Mouse (Mus musculus): ENCODE results near the gene Arhgef28.
"Not testable (repeated sequence)": the region's sequence is repeated elsewhere in the genome, so short reads cannot be mapped to it uniquely, and the experiment has no call there.

Gene Arhgef28

DNA sequence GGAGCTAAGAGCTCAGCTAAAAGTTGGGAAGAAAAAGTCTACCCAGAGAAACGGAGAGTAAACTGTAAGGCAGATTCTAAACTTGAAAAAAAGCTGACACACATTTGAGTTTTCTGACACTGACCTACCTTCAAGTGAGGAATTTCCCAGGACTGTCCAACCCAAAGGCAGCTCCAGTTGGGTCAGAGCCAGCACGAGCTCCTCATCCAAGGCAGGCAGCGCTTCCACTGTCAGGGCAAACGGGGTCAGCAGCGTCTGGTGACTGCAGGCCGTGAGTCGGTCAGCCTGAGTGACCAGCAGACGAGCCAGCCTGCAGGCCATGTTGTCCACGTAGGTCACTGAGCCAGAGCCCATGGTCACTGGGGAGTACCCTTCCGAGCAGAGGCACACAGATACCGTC is 131.4 kb downstream of the Arhgef28 start:
- in situ Hi-C loops (cut with MboI, MseI) = no loop called here

DNA sequence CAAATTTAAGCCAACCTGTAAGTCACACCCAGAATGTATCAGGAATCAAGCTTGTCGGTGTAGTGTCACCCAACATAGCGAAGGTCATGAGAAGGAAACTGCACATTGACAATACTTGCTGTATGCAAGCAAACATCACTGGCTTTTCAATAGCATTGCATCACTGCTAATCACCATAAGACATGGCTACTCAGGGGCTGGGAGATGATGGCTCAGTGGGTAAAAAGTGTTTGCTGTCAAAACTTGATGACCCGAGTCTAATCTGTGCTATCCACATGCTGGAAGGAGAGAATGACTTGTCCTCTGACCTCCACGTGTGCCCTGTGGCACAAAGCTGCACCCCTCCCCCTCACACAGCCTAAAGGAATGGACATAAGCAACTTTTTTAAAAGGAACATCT is 133.0 kb downstream of the Arhgef28 start:
- in situ Hi-C loops (cut with MboI, MseI) = no loop called here

DNA sequence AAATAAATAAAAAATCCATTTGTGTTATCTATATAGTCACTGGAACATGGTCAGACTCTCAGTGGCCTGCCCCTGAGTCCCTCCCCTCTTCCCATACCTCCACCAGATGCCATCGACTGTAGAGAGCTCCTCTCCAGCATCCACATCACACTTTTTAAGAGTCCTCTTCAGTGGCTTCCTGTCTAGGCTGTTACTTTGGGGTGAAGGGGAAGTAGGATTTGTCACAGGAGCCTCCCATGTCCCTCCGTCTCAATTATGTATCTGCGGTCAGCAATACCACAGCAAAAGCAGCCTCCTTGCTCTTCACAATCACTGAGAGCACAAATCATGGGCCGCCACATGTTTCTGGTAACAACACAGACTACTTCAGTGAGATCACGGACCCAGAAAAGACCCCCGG is 135.8 kb downstream of the Arhgef28 start:
- in situ Hi-C loops (cut with MboI, MseI) = no loop called here

DNA sequence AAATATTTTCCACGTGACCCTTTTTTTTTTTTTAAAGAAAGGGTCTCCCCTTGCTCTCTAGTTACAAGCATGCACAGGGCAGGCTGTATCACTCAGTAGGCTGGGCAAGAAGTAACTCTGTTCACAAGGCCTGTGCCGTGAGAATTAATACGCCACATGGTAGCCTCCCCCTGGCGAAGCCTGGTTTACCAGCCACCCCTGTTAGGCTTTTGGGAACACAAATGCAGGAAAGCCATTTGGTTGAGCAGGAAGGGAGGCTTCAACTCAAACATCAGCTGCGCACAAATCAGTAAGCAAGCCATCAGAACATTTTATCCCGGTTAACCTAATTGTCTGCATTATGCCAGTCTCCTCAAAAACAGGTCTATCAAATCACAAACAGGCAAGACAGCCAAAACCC is 136.6 kb downstream of the Arhgef28 start:
- in situ Hi-C loops (cut with MboI, MseI) = no loop called here

DNA sequence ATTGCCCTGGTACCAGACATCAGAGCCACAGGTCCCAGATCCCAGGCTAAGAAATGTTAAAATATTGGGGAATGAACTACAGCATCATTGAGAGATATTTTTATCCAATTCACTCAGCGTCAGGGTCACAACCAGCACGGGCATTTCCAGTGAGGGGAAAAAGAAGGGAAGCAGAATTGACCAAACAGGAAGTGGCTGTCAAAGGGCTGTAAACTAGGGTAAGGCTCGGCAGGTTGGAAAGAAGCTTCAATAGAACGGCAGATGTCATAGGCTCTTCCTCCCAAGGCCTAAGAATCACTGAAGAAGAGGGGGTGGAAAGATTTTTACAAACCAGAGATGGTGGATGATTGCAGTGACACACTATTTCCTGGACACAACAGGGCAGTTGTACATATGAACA is 143.4 kb downstream of the Arhgef28 start:
- in situ Hi-C loops (cut with MboI, MseI) = loop anchor here in 1 of 2 experiments (5.0 kb wide), 1 partner anchor 39 kb away; no protein-coding TSS in a partner anchor

DNA sequence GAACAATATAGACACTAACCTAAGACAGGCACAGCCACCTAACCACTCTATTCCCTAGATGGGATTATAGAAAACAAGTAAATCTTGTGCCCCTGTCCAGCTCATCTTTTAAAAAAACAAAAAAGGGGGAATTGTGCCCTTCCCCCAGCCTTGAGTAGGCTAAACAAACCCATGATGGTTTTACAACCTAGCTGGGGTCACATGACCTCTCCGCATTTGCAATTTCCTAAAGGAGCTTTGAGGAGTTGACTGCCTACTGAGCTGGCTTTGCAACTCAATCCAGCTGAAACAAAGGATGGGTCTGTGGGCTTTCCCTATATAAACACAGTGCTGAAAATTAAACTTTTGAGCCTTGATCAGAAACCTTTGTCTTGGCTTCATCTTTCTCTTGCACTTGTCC is 146.1 kb downstream of the Arhgef28 start:
- in situ Hi-C loops (cut with MboI, MseI) = loop anchor here in 1 of 2 experiments (5.0 kb wide), 1 partner anchor 42 kb away; no protein-coding TSS in a partner anchor

DNA sequence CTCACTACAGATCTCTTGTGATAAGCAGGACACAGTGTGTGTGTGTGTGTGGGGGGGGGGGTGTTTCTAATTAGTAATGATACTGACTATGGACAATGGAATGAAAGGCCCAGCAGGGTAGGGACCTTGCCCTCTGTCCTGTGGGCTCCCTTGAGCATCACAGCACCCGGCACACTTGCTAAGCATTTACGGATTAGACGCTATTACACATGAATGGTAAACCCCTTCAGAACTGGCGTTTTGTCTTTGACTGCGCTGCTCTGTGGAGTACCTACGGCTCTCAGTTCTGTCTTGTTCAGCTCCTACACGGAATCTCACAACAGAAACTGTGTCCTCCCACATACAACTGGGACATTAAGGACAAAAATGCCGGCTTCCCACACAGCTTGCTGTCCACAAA is 151.0 kb downstream of the Arhgef28 start:
- in situ Hi-C loops (cut with MboI, MseI) = no loop called here

DNA sequence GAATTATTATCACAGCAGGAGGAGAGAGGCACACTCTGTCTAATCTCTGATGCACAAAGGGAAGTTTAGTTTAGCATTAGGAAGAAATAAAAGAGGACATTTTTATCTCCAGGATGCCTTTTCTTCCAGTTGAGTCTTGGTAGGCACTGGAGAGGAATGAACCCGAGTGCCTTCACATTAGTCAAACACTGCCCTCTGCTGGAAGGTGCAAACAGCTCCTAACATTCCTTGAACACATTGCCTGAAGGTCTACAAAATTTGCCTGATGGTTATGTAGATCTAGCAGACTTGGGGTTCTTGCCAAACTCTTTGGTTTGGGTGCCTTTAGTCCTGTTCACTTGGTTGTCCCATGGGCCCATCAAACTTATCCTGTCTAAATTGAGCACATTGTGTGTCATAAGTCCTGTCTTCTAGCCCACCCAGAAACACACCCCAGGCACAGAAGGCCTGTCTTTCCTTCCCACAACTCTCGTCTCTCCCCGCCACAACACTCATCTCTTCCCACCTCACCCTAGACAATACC is 165.6 kb downstream of the Arhgef28 start:
- in situ Hi-C loops (cut with MboI, MseI) = loop anchor here in 1 of 2 experiments (5.0 kb wide), 1 partner anchor 192 kb away; no protein-coding TSS in a partner anchor

DNA sequence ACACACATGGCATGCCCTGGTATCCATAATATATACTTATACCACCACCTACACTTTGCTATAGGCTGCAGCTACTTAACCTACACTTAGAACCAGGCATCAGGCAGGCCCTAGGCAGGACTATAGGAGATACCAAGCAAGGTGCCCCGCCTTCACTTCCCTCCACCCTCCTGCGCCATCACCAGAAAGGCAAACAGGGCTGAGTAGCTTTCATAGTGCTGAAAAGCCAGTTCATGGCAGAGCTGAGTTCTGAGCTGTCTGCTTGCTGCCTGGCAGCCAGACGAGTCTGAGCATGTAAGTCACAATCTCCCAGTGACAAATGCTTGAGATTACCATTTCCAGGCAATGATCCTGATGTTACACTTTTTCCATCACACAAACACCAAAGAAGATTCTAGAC is 167.5 kb downstream of the Arhgef28 start:
- in situ Hi-C loops (cut with MboI, MseI) = loop anchor here in 1 of 2 experiments (5.0 kb wide), 1 partner anchor 194 kb away; no protein-coding TSS in a partner anchor

DNA sequence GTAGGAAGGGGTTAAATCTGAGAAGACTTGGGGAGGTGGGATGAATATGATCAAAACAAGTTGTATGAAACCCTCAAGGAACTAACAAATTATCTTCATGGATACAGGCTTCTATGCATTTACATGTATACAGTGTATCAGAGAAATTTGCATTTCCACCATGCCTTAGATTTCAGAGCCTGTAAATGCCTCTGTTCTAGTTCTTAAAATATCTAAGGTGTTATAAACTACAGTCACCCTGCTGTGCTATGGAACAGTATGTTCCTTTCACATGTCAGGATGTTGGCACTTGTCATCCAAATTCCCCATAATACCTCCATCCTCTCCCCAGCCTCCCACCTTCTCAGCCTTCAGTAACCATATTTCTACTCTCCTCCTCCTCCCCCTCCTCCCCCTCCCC is 168.5 kb downstream of the Arhgef28 start:
- in situ Hi-C loops (cut with MboI, MseI) = loop anchor here in 1 of 2 experiments (5.0 kb wide), 1 partner anchor 195 kb away; no protein-coding TSS in a partner anchor

DNA sequence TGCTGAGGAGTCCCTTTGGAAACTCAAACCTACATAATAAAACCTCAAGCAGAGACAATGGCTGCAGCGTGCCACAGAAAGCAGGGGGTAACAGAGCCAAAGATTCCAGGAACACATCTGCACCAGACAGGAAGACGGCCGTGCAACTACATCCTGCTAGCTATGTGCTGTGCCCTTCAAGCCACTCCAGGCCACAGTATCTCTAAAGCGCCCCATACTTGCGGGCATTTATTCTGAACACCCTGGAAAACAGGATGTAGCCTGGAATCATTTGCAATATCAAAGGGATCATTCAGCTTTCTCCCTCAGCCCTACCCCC is 174.6 kb downstream of the Arhgef28 start:
- in situ Hi-C loops (cut with MboI, MseI) = no loop called here

DNA sequence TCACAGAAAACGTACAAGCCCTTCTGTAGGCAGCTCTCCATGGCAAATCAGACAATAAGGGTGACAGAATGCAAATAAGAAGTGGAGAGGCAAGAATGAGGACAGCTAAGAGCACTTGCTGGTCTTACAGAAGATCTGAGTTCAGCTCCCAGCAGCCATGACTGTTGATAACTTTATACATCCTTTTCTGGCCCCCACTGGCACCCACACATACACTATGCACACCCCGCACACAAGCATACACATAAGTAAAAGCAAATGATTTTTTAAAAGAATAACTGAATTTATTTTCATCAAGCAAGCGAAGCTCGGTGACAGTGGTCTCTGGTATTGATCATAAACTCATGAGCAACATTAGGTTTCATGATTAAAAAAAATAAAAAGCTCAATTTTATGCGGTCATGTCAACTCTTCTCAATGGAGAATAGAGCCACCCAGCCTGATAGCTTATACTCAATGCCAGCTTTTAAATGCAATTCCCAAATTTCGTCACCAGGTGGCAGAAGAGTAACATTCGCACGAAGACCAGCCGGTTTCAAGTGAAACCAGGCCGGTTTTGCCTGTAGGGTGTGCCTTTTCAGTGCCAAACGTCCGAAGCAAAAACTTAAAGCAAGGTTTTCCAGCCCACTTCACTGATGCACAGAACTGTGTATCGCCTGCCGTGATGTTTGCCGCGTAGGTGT is 175.1 kb downstream of the Arhgef28 start:
- in situ Hi-C loops (cut with MboI, MseI) = no loop called here

DNA sequence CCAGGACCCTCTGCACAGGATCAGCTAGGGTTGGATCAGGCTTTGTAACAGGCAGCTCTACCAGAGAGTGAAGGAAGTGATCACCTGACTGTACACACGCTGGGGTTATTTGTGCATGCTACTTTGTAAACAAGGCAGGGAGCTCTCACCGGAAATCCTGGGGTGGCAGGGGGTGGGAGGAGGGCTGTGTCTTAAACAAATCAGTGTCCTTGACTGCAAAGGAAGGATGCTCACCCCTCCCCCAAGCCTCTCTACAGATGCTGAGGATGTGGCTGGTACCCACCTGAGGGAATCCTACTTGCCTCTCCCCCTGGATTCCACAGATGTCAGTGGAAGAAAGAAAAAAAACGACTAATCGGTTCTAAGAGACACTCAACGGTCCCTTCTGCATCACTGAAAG is 176.2 kb downstream of the Arhgef28 start:
- in situ Hi-C loops (cut with MboI, MseI) = no loop called here

DNA sequence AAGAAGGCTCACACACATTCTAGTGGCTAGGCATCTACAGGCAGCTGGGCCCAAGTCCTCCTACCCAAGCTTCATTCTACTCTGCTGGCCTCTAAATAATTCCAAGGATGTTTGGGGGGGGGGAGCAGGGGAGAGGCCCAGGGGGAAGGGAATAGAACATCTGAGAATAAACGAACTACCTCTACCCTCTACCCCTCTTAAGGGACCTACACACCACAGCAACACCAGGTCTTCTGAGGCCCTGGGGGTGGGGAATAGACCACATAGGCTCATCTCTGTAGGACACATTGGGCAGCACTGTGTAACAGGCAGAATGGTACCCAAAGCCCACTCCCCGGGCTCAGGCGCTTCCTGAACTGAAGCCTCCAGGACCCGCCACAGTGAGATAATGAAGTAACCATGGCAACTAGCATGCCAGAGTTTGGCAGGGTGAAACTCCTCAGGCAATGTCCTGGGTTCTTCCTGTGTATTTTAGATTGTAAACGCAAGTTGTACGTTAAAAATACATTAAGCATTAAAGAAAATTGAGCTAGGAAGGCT is 177.5 kb downstream of the Arhgef28 start:
- in situ Hi-C loops (cut with MboI, MseI) = no loop called here

DNA sequence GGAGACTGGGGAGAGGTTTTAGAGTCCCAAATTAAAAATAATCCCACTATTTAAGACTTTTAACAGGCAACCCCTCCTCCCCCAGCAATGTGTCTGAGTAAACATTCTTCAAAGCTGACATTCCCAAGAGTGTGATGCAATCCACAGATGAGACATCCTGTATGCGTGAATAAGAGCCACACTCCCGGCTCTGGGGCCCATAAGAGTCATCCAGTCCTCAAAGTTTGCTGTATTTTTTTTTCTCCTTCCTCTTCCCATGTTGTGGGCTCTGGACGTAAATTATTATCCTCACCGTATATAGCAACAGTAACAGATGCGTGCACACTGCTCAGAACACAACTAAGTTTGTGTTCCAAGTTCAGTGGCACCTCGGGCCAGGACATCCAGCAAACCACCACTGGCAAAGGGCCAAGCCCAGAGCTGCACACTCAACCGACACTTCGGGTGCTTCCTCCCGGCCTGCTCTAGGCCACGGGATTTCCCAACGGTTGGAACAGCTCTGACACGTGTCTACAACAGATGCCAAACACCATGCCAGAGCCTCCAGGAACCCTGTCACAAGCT is 178.5 kb downstream of the Arhgef28 start:
- in situ Hi-C loops (cut with MboI, MseI) = no loop called here

DNA sequence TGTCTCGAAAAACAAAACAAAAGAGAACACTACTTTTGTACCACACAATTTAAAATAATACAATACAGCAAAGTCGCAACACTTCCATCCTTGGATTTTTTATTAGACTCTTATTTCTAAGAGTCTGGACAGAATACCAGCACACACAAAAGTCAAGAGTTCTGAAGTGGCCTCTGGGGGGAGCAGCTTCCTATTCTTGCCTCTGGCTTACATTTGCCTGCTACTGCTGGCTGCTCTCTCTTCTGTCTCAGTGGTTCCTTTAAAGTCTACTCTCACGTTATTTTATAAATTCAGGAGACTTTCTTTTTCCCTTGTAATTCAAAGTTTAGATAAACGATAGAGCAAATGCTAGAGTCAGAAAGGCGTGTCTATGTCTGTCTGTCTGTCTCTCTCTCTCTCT is 179.1 kb downstream of the Arhgef28 start:
- in situ Hi-C loops (cut with MboI, MseI) = no loop called here

DNA sequence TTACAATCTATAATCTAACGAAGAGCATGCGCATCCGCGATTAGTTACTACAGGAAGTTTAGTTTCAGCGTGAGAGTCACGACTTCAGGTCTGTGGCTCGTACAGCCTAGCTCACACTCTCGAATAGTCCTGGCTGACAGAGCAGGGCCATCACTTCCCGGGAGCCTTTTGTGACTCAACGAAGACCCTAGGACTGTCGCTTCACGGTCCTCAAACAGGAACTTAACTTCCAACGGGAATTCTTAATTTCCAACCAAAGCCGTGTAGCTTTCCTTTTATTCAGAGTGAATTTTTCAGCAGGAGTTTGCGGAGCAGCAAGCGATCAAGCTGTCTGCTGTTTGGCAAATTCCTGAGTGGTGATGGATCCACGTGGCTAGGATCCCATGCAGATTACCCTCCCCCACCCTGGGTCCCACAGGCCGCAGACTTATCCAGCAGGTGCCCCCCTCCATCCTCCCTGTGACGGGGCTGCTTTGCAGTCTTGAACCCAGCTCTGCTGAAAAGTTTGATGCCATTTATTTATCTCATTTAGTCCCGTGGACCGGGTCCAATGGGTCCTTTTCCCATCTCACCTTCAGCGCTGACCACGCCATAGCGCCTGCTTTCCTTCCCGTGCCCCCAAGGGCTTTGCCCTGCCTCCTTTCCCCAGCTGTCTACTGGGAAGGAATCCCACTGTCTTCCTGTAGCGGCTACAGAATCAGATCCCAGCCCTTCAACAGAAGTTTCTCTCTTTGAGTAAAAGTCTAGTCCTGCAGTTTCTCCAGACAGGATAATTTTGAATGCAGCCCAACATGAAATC is 180.3 kb downstream of the Arhgef28 start:
- in situ Hi-C loops (cut with MboI, MseI) = no loop called here

DNA sequence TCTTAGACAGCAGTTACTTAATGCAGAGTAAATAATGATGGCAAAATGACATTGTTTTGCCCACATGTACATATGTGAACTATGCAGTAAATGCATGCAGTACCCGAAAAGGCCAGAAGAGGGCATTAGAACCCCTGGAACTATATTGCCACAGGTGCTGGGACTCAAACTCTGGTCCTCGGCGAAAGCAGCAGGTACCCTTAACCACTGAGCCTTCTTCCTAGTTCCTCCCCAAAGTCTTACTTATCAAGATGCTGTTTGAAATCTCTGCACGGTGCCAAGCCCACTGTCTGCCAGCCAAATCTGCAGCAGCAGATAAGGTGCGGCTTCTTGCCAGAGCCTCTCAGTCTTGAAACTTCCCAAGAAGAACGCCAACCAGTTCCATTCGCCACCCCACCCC is 181.1 kb downstream of the Arhgef28 start:
- in situ Hi-C loops (cut with MboI, MseI) = no loop called here

DNA sequence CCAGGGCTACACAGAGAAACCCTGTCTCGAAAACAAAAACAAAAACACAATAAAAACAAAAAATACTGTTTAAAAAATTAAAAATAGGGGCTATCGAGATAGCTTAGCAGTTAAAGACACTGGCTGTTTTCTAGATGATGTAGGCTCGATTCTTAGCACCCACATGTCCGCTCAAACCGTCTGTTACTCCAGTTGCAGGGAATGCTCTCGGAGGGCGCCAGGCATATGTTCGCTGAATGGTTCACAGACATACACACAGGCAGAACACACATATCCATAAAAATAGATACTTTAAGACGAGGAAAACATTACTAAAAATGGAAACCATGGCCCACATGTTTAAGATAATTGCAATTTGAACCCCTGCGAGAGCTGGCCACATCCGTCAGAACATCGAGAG is 181.6 kb downstream of the Arhgef28 start:
- in situ Hi-C loops (cut with MboI, MseI) = no loop called here

DNA sequence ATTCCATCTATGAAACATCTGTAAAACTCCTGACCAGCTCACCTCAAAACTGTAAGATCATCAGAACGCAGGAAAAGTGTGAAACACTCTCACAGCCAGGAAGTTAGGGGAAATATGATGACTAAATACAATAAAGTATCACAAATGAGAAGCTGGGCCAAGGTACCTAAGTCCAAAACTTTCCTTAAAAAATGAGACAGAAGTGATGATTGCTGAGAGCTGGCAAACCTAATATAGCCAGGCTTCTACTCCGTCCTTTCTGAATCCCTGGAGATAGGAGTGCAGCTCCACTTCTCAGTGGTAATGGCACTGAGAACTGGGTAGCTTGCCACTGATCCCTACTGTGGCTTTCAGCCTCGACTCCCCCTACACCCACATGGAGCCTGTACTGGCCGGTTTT is 184.3 kb downstream of the Arhgef28 start:
- in situ Hi-C loops (cut with MboI, MseI) = no loop called here

DNA sequence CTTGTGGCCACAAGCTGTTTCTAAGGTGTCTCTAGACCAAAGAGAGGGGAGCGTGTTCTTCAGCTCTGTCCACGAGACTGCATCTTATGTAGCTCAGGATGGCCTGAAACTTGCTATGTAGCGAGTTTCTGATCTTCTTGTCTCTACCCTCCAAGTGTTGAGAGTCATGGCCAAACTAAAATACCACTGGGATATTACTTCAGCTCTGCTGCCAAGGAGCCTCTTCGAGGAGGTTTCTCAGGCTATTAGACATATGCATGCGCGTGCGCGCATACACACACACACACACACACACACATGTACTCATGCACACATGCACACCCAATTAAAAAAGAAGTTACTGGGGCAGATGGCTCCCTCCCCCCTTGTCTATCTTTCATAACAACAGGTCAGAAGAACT is 187.4 kb downstream of the Arhgef28 start:
- in situ Hi-C loops (cut with MboI, MseI) = not testable (repeated sequence)

DNA sequence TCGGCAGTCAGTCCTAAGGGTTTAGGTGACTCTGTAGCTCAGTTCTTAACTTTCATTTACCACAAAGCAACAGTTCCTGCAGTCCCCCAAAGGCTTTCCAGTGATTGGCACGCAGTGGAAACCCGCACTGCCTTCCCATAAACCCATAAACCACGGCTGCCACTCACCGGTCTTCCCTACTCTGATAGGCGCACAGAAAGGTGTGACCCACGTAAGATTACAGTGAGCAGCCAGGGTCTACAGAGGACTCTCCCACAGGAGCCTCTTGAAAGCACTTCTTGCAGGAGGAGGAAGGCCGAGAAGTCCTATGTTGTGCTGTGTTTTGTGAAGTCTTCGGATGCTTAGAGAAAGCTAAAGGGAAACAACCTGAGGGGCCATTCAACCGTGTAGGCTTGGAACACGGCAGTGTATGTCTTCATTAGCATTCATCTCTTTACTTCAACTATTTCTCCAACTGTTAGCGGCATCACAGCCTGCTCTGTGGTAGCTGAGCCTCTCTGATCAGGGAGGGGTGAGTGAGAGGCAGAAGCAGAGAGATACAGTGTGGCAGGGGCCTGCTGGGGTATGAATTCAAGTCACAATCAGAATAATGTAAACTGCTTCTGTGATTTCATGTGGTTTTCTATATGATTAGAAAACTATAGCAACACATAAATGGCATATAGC is 189.2 kb downstream of the Arhgef28 start:
- in situ Hi-C loops (cut with MboI, MseI) = no loop called here
